Mouse (Mus musculus) naive thymus-derived CD4-positive, alpha-beta T cell, adult 2 months (primary cell): ENCODE data around the gene Gm17509.
A peak's percentile ranks its signal among the peaks of the same experiment; 100 is the strongest.
"Not testable (repeated sequence)": the region's sequence is repeated elsewhere in the genome, so short reads cannot be mapped to it uniquely, and the experiment has no call there.

Experiments used
- DNase-seq: peaks from one replicate; pipeline ENCODE4 v3.0.0-alpha.2; 2011; ENCODE audit warnings: low read depth

The Gm17509 gene

DNA sequence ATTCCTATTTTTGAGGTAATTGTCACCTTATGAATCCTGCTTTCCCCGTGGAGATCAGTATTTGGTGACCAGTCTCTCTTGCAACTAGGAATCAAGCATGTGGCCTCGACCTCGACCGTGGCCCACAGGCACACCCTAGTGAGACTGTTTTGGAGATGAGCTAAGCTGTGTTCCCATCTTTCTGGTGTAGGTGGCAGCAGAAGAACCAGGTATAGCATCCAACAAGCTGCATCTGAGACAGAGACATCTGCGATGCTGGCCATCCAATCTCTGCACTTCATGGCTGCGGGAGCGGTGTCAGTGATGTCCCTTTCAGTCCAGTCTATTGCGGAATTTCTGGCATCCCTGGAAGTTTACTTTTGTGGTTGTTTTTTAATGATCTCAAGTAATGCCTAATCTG lies 14.8 kb downstream of the Gm17509 start:
- peak; percentile 67 for DNase-seq

GRCm38 (mm10) chr13:117204685-117205084 lies 16.2 kb downstream of the Gm17509 start:
- no peak for DNase-seq

DNA sequence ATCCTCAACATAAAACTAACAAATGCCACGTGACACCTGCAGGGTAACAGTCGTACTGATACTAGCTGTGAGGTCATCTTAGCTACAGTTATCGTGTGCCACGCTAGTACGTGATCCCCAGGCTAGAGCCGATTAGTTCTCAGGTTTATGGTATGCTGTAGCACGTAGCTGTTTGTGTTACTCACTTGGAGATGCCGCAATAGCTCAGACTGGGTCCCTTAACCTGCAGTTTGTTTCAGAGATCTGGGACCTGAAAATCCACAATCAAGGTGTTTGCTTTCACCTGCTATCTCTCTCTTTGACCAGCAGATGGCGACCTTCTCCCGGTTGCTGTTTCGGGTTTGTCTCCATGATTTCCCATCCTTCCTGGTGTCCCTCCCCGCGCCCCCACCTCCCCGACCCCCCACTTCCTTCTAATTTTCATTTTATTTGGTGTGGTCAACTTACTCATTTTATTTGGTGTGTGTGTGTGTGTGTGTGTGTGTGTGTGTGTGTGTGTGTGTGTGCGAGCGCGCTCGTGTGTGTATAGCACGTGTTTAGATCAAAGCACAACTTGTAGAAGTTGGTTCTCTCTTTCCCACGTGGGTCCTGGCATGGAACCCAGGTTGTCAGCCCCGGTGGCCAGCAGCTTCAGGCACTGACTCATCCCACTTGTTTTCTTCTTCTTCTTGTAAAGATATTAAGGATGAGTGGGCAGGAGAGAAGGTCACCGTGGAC lies 18.0 kb downstream of the Gm17509 start:
- peak; percentile 76 for DNase-seq

GRCm38 (mm10) chr13:117198402-117199083 lies 22.3 kb downstream of the Gm17509 start:
- DNase-seq, result peak; percentile 92

- DNase-seq, result no peak
These were observed 23.2 kb downstream of the Gm17509 start for GRCm38 (mm10) chr13:117197666-117198065.

- DNase-seq, result peak; percentile 71
These were observed 25.0 kb downstream of the Gm17509 start for GRCm38 (mm10) chr13:117195569-117196495.

DNA sequence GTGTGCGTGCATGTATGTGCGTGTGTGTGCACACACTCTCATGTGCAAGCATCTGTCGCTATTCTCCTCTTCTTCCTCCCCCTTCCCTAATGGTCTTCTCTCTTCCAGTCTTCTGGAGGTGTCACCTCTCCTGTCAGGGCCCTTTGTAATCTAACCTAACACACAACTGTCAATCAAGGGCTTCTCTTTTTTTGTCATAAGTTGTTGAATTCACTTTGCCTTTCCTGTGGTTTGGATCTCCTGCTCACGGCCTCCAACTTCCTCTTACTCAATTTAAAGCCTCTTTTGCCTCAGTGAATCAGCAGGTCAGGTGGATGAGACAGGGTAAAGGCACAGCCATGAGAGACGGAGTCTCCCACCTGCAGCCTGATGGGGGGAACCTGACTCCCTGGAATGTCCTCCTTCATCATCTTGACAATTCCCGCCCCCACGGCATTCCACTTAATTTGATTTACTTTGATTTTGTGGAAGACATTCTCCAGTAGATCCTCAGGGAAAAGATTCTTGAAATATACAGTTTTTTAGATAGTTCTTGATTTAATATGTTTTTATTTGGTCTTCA lies 27.4 kb downstream of the Gm17509 start:
- DNase-seq, result peak; percentile 42

DNA sequence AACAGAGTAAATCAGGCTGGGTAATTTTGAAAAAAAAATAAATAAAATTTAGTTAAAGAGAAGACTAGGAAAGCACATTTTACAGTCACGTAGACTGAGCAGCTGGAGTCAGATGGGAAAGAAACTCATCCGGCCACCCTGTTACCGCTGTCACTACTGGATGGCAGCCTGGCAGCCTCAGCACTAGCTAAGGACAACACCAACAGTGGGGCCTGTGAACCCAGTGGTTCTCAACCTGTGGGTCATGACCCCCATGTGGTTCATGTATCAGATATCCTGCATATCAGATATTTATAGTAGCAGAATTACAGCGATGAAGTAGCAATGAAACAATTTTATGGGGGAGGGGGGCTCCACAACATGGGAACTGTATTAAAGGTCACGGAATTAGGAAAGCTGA lies 28.7 kb downstream of the Gm17509 start:
- DNase-seq, result no peak

DNA sequence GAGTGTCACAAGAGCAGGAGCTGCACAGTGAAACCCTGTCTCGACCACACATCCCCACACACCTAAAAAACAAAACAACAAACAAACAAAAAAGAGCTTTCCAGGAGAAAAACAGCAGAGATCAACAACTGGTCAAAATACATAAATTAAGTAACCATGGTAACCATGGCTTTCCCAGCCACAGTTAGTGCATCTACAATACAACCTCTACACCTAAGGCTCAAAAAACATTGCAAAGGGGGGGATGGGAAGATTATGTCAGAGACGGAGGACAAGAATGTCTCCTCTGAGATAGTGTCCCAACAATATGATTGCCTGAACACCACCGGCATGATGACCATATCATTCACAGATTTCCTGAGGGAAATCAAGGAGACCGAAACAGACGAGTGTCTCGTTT lies 35.5 kb downstream of the Gm17509 start:
- DNase-seq, result no peak

DNA sequence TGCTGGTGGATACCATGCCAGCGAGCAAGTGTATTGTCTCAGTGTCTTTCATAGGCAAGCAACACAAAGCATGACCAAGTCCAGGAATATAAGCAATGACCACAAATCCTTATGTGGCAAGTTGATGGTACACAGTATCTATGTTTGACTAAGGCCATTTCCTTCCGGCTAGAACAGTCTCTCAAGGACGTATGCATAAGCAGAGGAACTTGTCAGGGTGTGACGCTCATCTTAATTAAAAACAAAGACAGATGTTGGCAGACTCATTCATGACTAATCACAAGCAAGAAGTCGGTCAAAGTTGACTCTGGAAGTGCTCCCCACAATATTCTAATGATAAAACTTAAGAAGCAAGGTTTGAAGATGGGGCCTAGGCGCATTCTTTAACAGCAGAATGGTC lies 37.6 kb downstream of the Gm17509 start:
- DNase-seq, result no peak

GRCm38 (mm10) chr13:117180912-117181311 lies 40.0 kb downstream of the Gm17509 start:
- DNase-seq, result not testable (repeated sequence)
